Mouse (Mus musculus): ENCODE measurements around the gene Fbxw22. TPM values are rescaled to one million over a fixed set of nuclear protein-coding genes. Genes with fewer than 3 reads are reported as not detected.
"Not testable (repeated sequence)": the region's sequence is repeated elsewhere in the genome, so short reads cannot be mapped to it uniquely, and the experiment has no call there.

Fbxw22 gene
- not detected in 2 replicates for polyA plus RNA-seq (2015; fragmentation: Nextera tagmentation; extraction: Ambion mirVana)

GRCm38 (mm10) chr9:109404196-109404595 is at the start of gene Fbxw22:
Gene Fbxw22, minus strand, starts transcription at chr9:109404296.
- H3K27ac ChIP-seq (ENCODE audit: low read depth, low read length); ATAC-seq; H3K4me3 ChIP-seq (ENCODE audit: low read depth, low read length); H3K9ac ChIP-seq (ENCODE audit: low read depth, low read length); H3K36me3 ChIP-seq (ENCODE audit: control insufficient read depth, insufficient read depth); H3K9me3 ChIP-seq (ENCODE audit: control insufficient read depth); H3K27me3 ChIP-seq (replicated peaks; ENCODE audit: control insufficient read depth, insufficient read depth, low read length); H3K4me1 ChIP-seq (replicated peaks; ENCODE audit: control insufficient read depth, insufficient read depth, low read length); H3K4me2 ChIP-seq (replicated peaks; ENCODE audit: low read depth): not testable (repeated sequence)
- 76% methylated on average over 4 of the region's 4 CpGs for WGBS

GRCm38 (mm10) chr9:109449040-109449439 is 44.9 kb upstream of the Fbxw22 start, which contains the start of gene Fbxw16:
Gene Fbxw16, minus strand, starts transcription at chr9:109449140.
- no peak for TF ChIP-seq CTCF (IDR thresholded peaks at IDR 0.05; ENCODE audit: low read depth)
- no peak within 1 kb of the TSS for H3K4me3 ChIP-seq (ENCODE audit: low read depth, low read length)
- H3K9me3 ChIP-seq (ENCODE audit: control insufficient read depth), result no peaks in the 10 kb centered on the region
- H3K9ac ChIP-seq (ENCODE audit: low read depth, low read length), result no peak within 1 kb of the TSS
- H3K27ac ChIP-seq (ENCODE audit: low read depth, low read length), result no peak within 1 kb of the TSS
- no peaks in the 10 kb centered on the region for H3K4me1 ChIP-seq (replicated peaks; ENCODE audit: control insufficient read depth, insufficient read depth, low read length)
- no peak within 1 kb of the TSS for H3K4me2 ChIP-seq (replicated peaks; ENCODE audit: low read depth)
- H3K27me3 ChIP-seq (replicated peaks; ENCODE audit: control insufficient read depth, insufficient read depth, low read length), result no peaks in the 10 kb centered on the region
- no peaks in the 10 kb centered on the region for H3K36me3 ChIP-seq (ENCODE audit: control insufficient read depth, insufficient read depth)
- ATAC-seq, result no peak

GRCm38 (mm10) chr9:109432956-109433355 is 28.9 kb upstream of the Fbxw22 start:
- 80% methylated on average over 1 of the region's 1 CpGs for WGBS

DNA sequence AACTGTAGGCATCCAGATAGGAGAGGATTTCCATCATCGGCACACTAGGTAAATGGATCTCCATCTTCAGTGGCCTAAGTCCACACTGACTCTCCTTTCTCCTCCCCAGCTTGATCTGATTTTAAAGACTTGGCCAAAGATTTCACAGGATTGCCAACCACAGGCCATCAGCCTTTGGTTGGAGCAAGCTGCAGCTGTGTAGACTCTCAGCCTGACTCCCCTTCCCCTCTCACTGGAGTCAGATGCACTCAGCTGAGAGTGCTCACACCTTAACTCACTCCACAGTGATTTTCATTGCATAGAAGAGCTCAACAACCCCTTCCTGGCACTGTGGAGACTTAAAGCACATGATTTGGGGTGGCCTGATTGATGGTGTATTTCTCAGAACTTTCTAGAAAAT is 64.5 kb downstream of the Fbxw22 start, which contains the start of gene Fbxw28:
TSS of gene Fbxw28 (minus strand) at position 101 of the 400 bp plus-strand sequence.
- H3K4me1 ChIP-seq (replicated peaks; ENCODE audit: control insufficient read depth, insufficient read depth, low read length); H3K4me3 ChIP-seq (ENCODE audit: low read depth, low read length); H3K27me3 ChIP-seq (replicated peaks; ENCODE audit: control insufficient read depth, insufficient read depth, low read length); H3K27ac ChIP-seq (ENCODE audit: low read depth, low read length); H3K9ac ChIP-seq (ENCODE audit: low read depth, low read length); H3K9me3 ChIP-seq (ENCODE audit: control insufficient read depth); H3K4me2 ChIP-seq (replicated peaks; ENCODE audit: low read depth); H3K36me3 ChIP-seq (ENCODE audit: control insufficient read depth, insufficient read depth); ATAC-seq: not testable (repeated sequence)
- WGBS, result no CpG with 5 or more reads among the region's 1 CpGs

More at GRCm38 (mm10) chr9:109432956-109433355, 28.9 kb upstream of the Fbxw22 start:
- Histone ChIP-seq H3K9ac (ENCODE audit: low read depth, low read length) (no peak overlapping the region), H3K4me2 (replicated peaks; ENCODE audit: low read depth) (no peak overlapping the region), H3K27ac (ENCODE audit: low read depth, low read length) (no peak overlapping the region), H3K4me1 (replicated peaks; ENCODE audit: control insufficient read depth, insufficient read depth, low read length) (no peaks in the 10 kb centered on the region), H3K4me3 (ENCODE audit: low read depth, low read length) (no peak overlapping the region), H3K36me3 (ENCODE audit: control insufficient read depth, insufficient read depth) (no peaks in the 10 kb centered on the region), H3K27me3 (replicated peaks; ENCODE audit: control insufficient read depth, insufficient read depth, low read length) (no peaks in the 10 kb centered on the region), H3K9me3 (ENCODE audit: control insufficient read depth) (no peaks in the 10 kb centered on the region)
- no peak for TF ChIP-seq CTCF (IDR thresholded peaks at IDR 0.05; ENCODE audit: low read depth)
- ATAC-seq, result no peak

Other genes starting within 250 kb of the Fbxw22 start
- gene Fbxw21, start 242.3 kb downstream of the Fbxw22 start, polyA plus RNA-seq (2015; fragmentation: Nextera tagmentation; extraction: Ambion mirVana), result not detected in 2 replicates
- gene Fbxw13, start 208.3 kb downstream of the Fbxw22 start, polyA plus RNA-seq (2015; fragmentation: Nextera tagmentation; extraction: Ambion mirVana), result not detected in 2 replicates
- gene Fbxw20, start 169.5 kb downstream of the Fbxw22 start, polyA plus RNA-seq (2015; fragmentation: Nextera tagmentation; extraction: Ambion mirVana), result not detected in 2 replicates
- gene Fbxw14, start 116.6 kb downstream of the Fbxw22 start, polyA plus RNA-seq (2015; fragmentation: Nextera tagmentation; extraction: Ambion mirVana), result not detected in 2 replicates
- not detected in 2 replicates for gene Fbxw28, start 64.6 kb downstream of the Fbxw22 start, polyA plus RNA-seq (2015; fragmentation: Nextera tagmentation; extraction: Ambion mirVana)
- gene Fbxw16, start 44.8 kb upstream of the Fbxw22 start, polyA plus RNA-seq (2015; fragmentation: Nextera tagmentation; extraction: Ambion mirVana), result not detected in 2 replicates
- gene Fbxw19, start 91.6 kb upstream of the Fbxw22 start, polyA plus RNA-seq (2015; fragmentation: Nextera tagmentation; extraction: Ambion mirVana), result not detected in 2 replicates
- gene Fbxw15, start 164.0 kb upstream of the Fbxw22 start, polyA plus RNA-seq (2015; fragmentation: Nextera tagmentation; extraction: Ambion mirVana), result not detected in 2 replicates
- gene Fbxw24, start 221.8 kb upstream of the Fbxw22 start, polyA plus RNA-seq (2015; fragmentation: Nextera tagmentation; extraction: Ambion mirVana), result not detected in 2 replicates